Mouse (Mus musculus) neural tube, embryonic 10.5 days (tissue): ENCODE measurements around the gene Eci1.
"Not testable (repeated sequence)": the region's sequence is repeated elsewhere in the genome, so short reads cannot be mapped to it uniquely, and the experiment has no call there.

Experiments
- DNase-seq: peaks from one replicate; pipeline ENCODE4 v3.0.0-alpha.2; 2017; ENCODE audit warnings: low spot score; ENCODE audit errors: extremely low spot score

Eci1 gene

GRCm38 (mm10) chr17:24440377-24440776, 13.9 kb downstream of the Eci1 start:
- no peak for DNase-seq

GRCm38 (mm10) chr17:24441148-24441547, 14.7 kb downstream of the Eci1 start:
- DNase-seq, result no peak

GRCm38 (mm10) chr17:24442107-24442506, 15.7 kb downstream of the Eci1 start:
- no peak for DNase-seq

- no peak for DNase-seq
Measured at GRCm38 (mm10) chr17:24442632-24443155, 16.3 kb downstream of the Eci1 start, which contains the start of gene Dnase1l2. Gene Dnase1l2 (minus strand): TSS chr17:24443105.

GRCm38 (mm10) chr17:24443409-24443808, 17.0 kb downstream of the Eci1 start:
- no peak for DNase-seq

GRCm38 (mm10) chr17:24446590-24446989, 20.1 kb downstream of the Eci1 start:
- DNase-seq, result no peak

GRCm38 (mm10) chr17:24449507-24449906, 23.1 kb downstream of the Eci1 start:
- DNase-seq, result no peak

- DNase-seq, result no peak
Measured at GRCm38 (mm10) chr17:24451220-24451619, 24.8 kb downstream of the Eci1 start.

GRCm38 (mm10) chr17:24453372-24453771, 26.9 kb downstream of the Eci1 start:
- DNase-seq, result no peak

GRCm38 (mm10) chr17:24454218-24454755, 27.8 kb downstream of the Eci1 start:
- DNase-seq, result no peak

GRCm38 (mm10) chr17:24454756-24455522, 28.5 kb downstream of the Eci1 start:
- peak; percentile 98 for DNase-seq

- not testable (repeated sequence) for DNase-seq
Measured at GRCm38 (mm10) chr17:24455523-24456206, 29.2 kb downstream of the Eci1 start.

GRCm38 (mm10) chr17:24461580-24461979, 35.1 kb downstream of the Eci1 start:
- DNase-seq, result no peak

- no peak for DNase-seq
Measured at GRCm38 (mm10) chr17:24462932-24463331, 36.5 kb downstream of the Eci1 start.

- no peak for DNase-seq
Measured at GRCm38 (mm10) chr17:24463374-24464133, 37.1 kb downstream of the Eci1 start.

GRCm38 (mm10) chr17:24468636-24469246, 42.3 kb downstream of the Eci1 start:
- DNase-seq, result no peak

GRCm38 (mm10) chr17:24469336-24469909, 43.0 kb downstream of the Eci1 start:
- no peak for DNase-seq

- peak; percentile 98 for DNase-seq
Measured at GRCm38 (mm10) chr17:24469910-24470602, 43.6 kb downstream of the Eci1 start, which contains the start of the genes E4f1 and Pgp. Gene E4f1 (minus strand): TSS chr17:24470313. Gene Pgp (plus strand): TSS chr17:24470392.

- no peak for DNase-seq
Measured at GRCm38 (mm10) chr17:24470701-24471527, 44.5 kb downstream of the Eci1 start.
